ENCODE assay signal across 7 mouse cellular contexts in genomic region chr6:32588056-32588671, GRCm38 (mm10). TPM values are rescaled to one million over a fixed set of nuclear protein-coding genes. Genes with fewer than 3 reads are reported as not detected.
DNase-seq lines count a peak whose midpoint lies in the region; ATAC-seq and TF ChIP-seq lines count a peak whose summit lies in the region.

Plxna4 (minus strand) TSS chr6:32588192.

- H3K27ac ChIP-seq in bone marrow macrophage, adult 2 months (ENCODE audit: insufficient read depth, low read depth, low read length): no peak within 1 kb of the TSS
- peak within 1 kb of the TSS; percentile 35; the same call in 1 of the 2 replicates for H3K27ac ChIP-seq in embryonic facial prominence, embryonic 11.5 days (replicated peaks; ENCODE audit: low read depth, low read length)
- H3K27ac ChIP-seq in kidney, adult 2 months (ENCODE audit: insufficient read depth, low read depth, low read length): no peak within 1 kb of the TSS
- peak within 1 kb of the TSS; percentile 72; the same call in 1 of the 2 replicates for H3K27ac ChIP-seq in limb, embryonic 12.5 days
- peak within 1 kb of the TSS; percentile 92 for H3K27ac ChIP-seq in midbrain, embryonic 14.5 days (replicated peaks; ENCODE audit: low read depth, low read length)
- no peak within 1 kb of the TSS for H3K27ac ChIP-seq in stomach, postnatal 0 days (replicated peaks)

- peak within 1 kb of the TSS; percentile 70 for H3K9ac ChIP-seq in embryonic facial prominence, embryonic 11.5 days (replicated peaks; ENCODE audit: low read length)
- peak within 1 kb of the TSS; percentile 83 for H3K9ac ChIP-seq in limb, embryonic 12.5 days (replicated peaks)
- peak within 1 kb of the TSS; percentile 86 for H3K9ac ChIP-seq in midbrain, embryonic 14.5 days (replicated peaks; ENCODE audit: low read length)
- peak within 1 kb of the TSS; percentile 64 for H3K9ac ChIP-seq in stomach, postnatal 0 days (ENCODE audit: low read length)

- no peaks in the 10 kb centered on the region for H3K4me1 ChIP-seq in bone marrow macrophage, adult 2 months (ENCODE audit: control insufficient read depth, insufficient read depth, low read length)
- no peaks in the 10 kb centered on the region; the same call in 1 of the 2 replicates for H3K4me1 ChIP-seq in embryonic facial prominence, embryonic 11.5 days (ENCODE audit: control insufficient read depth, insufficient read depth, low read length)
- peaks cover 4% of the 10 kb centered on the region; the same call in 1 of the 2 replicates for H3K4me1 ChIP-seq in kidney, adult 2 months (ENCODE audit: control insufficient read depth, insufficient read depth, low read length)
- H3K4me1 ChIP-seq in limb, embryonic 12.5 days (replicated peaks): peaks cover 35% of the 10 kb centered on the region
- peaks cover 22% of the 10 kb centered on the region; the same call in 1 of the 2 replicates for H3K4me1 ChIP-seq in midbrain, embryonic 14.5 days (ENCODE audit: control insufficient read depth, insufficient read depth, low read length)
- peaks cover 2% of the 10 kb centered on the region; the same call in 1 of the 2 replicates for H3K4me1 ChIP-seq in stomach, postnatal 0 days (replicated peaks; ENCODE audit: control insufficient read depth, insufficient read depth)

- WGBS in embryonic facial prominence, embryonic 11.5 days: under 1% methylated on average over 33 of the region's 55 CpGs
- WGBS in kidney, adult 2 months: 2% methylated on average over 42 of the region's 55 CpGs
- WGBS in limb, embryonic 12.5 days: under 1% methylated on average over 30 of the region's 55 CpGs
- WGBS in midbrain, embryonic 14.5 days: under 1% methylated on average over 29 of the region's 55 CpGs
- WGBS in stomach, postnatal 0 days: 1% methylated on average over 26 of the region's 55 CpGs

- H3K36me3 ChIP-seq in embryonic facial prominence, embryonic 11.5 days (replicated peaks; ENCODE audit: control insufficient read depth, insufficient read depth, low read depth, low read length): no peaks in the 10 kb centered on the region
- no peaks in the 10 kb centered on the region for H3K36me3 ChIP-seq in kidney, adult 2 months (ENCODE audit: control insufficient read depth, insufficient read depth, low read length)
- no peaks in the 10 kb centered on the region for H3K36me3 ChIP-seq in limb, embryonic 12.5 days
- no peaks in the 10 kb centered on the region for H3K36me3 ChIP-seq in midbrain, embryonic 14.5 days (ENCODE audit: control insufficient read depth, insufficient read depth, low read length)
- H3K36me3 ChIP-seq in stomach, postnatal 0 days (ENCODE audit: control insufficient read depth, insufficient read depth, low read length): no peaks in the 10 kb centered on the region

- no peak for TF ChIP-seq POLR2A in bone marrow macrophage, adult 2 months (IDR thresholded peaks at IDR 0.05; ENCODE audit: borderline replicate concordance, low read depth, low read length)
- peak; percentile 24 for TF ChIP-seq POLR2A in kidney, adult 2 months (IDR thresholded peaks at IDR 0.05; ENCODE audit: low read depth, low read length)

- no peaks in the 10 kb centered on the region for H3K9me3 ChIP-seq in embryonic facial prominence, embryonic 11.5 days (replicated peaks; ENCODE audit: control insufficient read depth, low read length)
- H3K9me3 ChIP-seq in limb, embryonic 12.5 days: no peaks in the 10 kb centered on the region
- H3K9me3 ChIP-seq in midbrain, embryonic 14.5 days (ENCODE audit: control insufficient read depth, low read length): no peaks in the 10 kb centered on the region
- H3K9me3 ChIP-seq in stomach, postnatal 0 days (ENCODE audit: control insufficient read depth, low read length): no peaks in the 10 kb centered on the region

- H3K4me2 ChIP-seq in embryonic facial prominence, embryonic 11.5 days (ENCODE audit: low read depth, low read length): peak within 1 kb of the TSS; percentile 100
- H3K4me2 ChIP-seq in limb, embryonic 12.5 days: peak within 1 kb of the TSS; percentile 100
- H3K4me2 ChIP-seq in midbrain, embryonic 14.5 days (ENCODE audit: low read length): peak within 1 kb of the TSS; percentile 91
- peak within 1 kb of the TSS; percentile 100 for H3K4me2 ChIP-seq in stomach, postnatal 0 days (replicated peaks; ENCODE audit: low read depth)

- TF ChIP-seq CTCF in bone marrow macrophage, adult 2 months (IDR thresholded peaks at IDR 0.05; ENCODE audit: low read depth, low read length): no peak
- no peak for TF ChIP-seq CTCF in kidney, adult 2 months (conservative IDR thresholded peaks at IDR 0.05; ENCODE audit: insufficient read depth, insufficient read length, low read depth, low read length)
- TF ChIP-seq CTCF in stomach, postnatal 0 days (IDR thresholded peaks at IDR 0.05; ENCODE audit: low read depth): peak; percentile 48

- no peak for TF ChIP-seq EP300 in stomach, postnatal 0 days (optimal IDR thresholded peaks at IDR 0.05)

- H3K27me3 ChIP-seq in embryonic facial prominence, embryonic 11.5 days (ENCODE audit: control insufficient read depth, insufficient read depth, low read length): peaks cover 36% of the 10 kb centered on the region
- no peaks in the 10 kb centered on the region; the same call in 1 of the 2 replicates for H3K27me3 ChIP-seq in kidney, adult 2 months (replicated peaks; ENCODE audit: control insufficient read depth, insufficient read depth, low read length)
- H3K27me3 ChIP-seq in limb, embryonic 12.5 days: peaks cover 95% of the 10 kb centered on the region
- H3K27me3 ChIP-seq in midbrain, embryonic 14.5 days (ENCODE audit: control insufficient read depth, insufficient read depth, low read length): peaks cover 13% of the 10 kb centered on the region; the same call in 1 of the 2 replicates
- H3K27me3 ChIP-seq in stomach, postnatal 0 days (ENCODE audit: control insufficient read depth, insufficient read depth, low read length): peaks cover 2% of the 10 kb centered on the region; the same call in 1 of the 2 replicates

- peak; percentile 74 for DNase-seq in embryonic facial prominence, embryonic 11.5 days (ENCODE audit: low spot score)
- DNase-seq in heart, adult 18-20 months: peak; percentile 79 to 88
- DNase-seq in kidney, adult 2 months: peak; percentile 80
- DNase-seq in midbrain, embryonic 14.5 days: peak; percentile 88
- peak; percentile 76 for DNase-seq in stomach, postnatal 0 days (ENCODE audit: low spot score)

- H3K4me3 ChIP-seq in bone marrow macrophage, adult 2 months (ENCODE audit: insufficient read depth, low read length): peak within 1 kb of the TSS; percentile 21
- peak within 1 kb of the TSS; percentile 79 for H3K4me3 ChIP-seq in embryonic facial prominence, embryonic 11.5 days (ENCODE audit: low read depth, low read length)
- peak within 1 kb of the TSS; percentile 60 for H3K4me3 ChIP-seq in kidney, adult 2 months (ENCODE audit: insufficient read depth, low read depth, low read length)
- H3K4me3 ChIP-seq in limb, embryonic 12.5 days (replicated peaks): peak within 1 kb of the TSS; percentile 87
- H3K4me3 ChIP-seq in midbrain, embryonic 14.5 days (replicated peaks; ENCODE audit: low read depth, low read length): peak within 1 kb of the TSS; percentile 88
- peak within 1 kb of the TSS; percentile 66 for H3K4me3 ChIP-seq in stomach, postnatal 0 days (ENCODE audit: low read depth, low read length)

- peak; percentile 41; the same call in 1 of the 2 replicates for ATAC-seq in embryonic facial prominence, embryonic 11.5 days (replicated peaks; ENCODE audit: insufficient number of reproducible peaks, low FRiP score, low TSS enrichment, low read depth)
- ATAC-seq in limb, embryonic 12.5 days (ENCODE audit: insufficient number of reproducible peaks, insufficient read depth, low FRiP score, low TSS enrichment, low read depth): peak; percentile 11; the same call in 1 of the 2 replicates
- ATAC-seq in midbrain, embryonic 14.5 days (ENCODE audit: low FRiP score, low TSS enrichment): peak; percentile 76
- peak; percentile 62; the same call in 1 of the 2 replicates for ATAC-seq in stomach, postnatal 0 days (ENCODE audit: low FRiP score, low TSS enrichment)

RNA-seq across cellular contexts. Expression of gene Plxna4, which starts in this region (rescaled TPM):
- polyA plus RNA-seq in bone marrow macrophage, adult 2 months (2012; ENCODE audit: insufficient read depth, insufficient read length, missing spikeins): 0.05 TPM in 1 of 2 replicates, not detected in the other
- polyA plus RNA-seq in embryonic facial prominence, embryonic 11.5 days (2014; fragmentation: Nextera tagmentation; extraction: Ambion mirVana): 3.2 and 3.3 TPM in 2 replicates
- 10 to 100 TPM; 11.3 to 13.1 TPM for total RNA-seq in heart, adult 18-20 months (2021)
- 1.7 and 1.8 TPM in 2 replicates for polyA plus RNA-seq in kidney, adult 2 months (2012; rRNA removed)
- polyA plus RNA-seq in limb, embryonic 12.5 days (2016; fragmentation: Nextera tagmentation; extraction: Ambion mirVana): 6.4 and 6.7 TPM in 2 replicates
- 16.2 and 16.4 TPM in 2 replicates for polyA plus RNA-seq in midbrain, embryonic 14.5 days (2014; fragmentation: Nextera tagmentation; extraction: Ambion mirVana)
- polyA plus RNA-seq in stomach, postnatal 0 days (2015; fragmentation: Nextera tagmentation; extraction: Ambion mirVana): 1.1 and 1.2 TPM in 2 replicates

Comparison
In these comparisons a context has a peak if more than half of its experiments do, and no peak if none do; other contexts are left out.
1. H3K27ac ChIP-seq: peak in embryonic facial prominence, embryonic 11.5 days (single experiment), limb, embryonic 12.5 days (single experiment) and midbrain, embryonic 14.5 days (single experiment); none in bone marrow macrophage, adult 2 months (single experiment), kidney, adult 2 months (single experiment) and stomach, postnatal 0 days (single experiment).
2. H3K4me3 ChIP-seq: peak in every context shown above with its lines; median percentile 88 in midbrain, embryonic 14.5 days; 87 in limb, embryonic 12.5 days; 79 in embryonic facial prominence, embryonic 11.5 days; 66 in stomach, postnatal 0 days; 60 in kidney, adult 2 months; 21 in bone marrow macrophage, adult 2 months.
3. ATAC-seq: peak in every context shown above with its lines; median percentile 76 in midbrain, embryonic 14.5 days; 62 in stomach, postnatal 0 days; 41 in embryonic facial prominence, embryonic 11.5 days; 11 in limb, embryonic 12.5 days.
4. Peak in every context shown above with its lines, with median percentiles within 50 percentile points of each other: DNase-seq, H3K4me2 ChIP-seq and H3K9ac ChIP-seq.